Mouse (Mus musculus) liver, postnatal 0 days (tissue): ENCODE measurements around the gene Lpin2.
A peak's percentile ranks its signal among the peaks of the same experiment; 100 is the strongest.

ENCODE experiments used
- CTCF ChIP-seq: sonication (generic); IDR thresholded peaks from 2 replicates; pipeline ENCODE4 v1.5.1; 2016; ENCODE audit warnings: antibody characterized with exemption, low read depth
- EP300 ChIP-seq: IDR thresholded peaks from 2 replicates; pipeline ENCODE4 v1.6.1; 2016; ENCODE audit warnings: antibody characterized with exemption, low read depth, mild to moderate bottlenecking

- TF ChIP-seq CTCF (0 out of 2 replicates have a peak, but pooled peaks have one; percentile 7), EP300 (no peak)
Observed at GRCm38 (mm10) chr17:71191651-71192419, 9.5 kb downstream of the Lpin2 start.
